9 mouse cellular contexts compared by ENCODE assay signal in the genomic region with DNA sequence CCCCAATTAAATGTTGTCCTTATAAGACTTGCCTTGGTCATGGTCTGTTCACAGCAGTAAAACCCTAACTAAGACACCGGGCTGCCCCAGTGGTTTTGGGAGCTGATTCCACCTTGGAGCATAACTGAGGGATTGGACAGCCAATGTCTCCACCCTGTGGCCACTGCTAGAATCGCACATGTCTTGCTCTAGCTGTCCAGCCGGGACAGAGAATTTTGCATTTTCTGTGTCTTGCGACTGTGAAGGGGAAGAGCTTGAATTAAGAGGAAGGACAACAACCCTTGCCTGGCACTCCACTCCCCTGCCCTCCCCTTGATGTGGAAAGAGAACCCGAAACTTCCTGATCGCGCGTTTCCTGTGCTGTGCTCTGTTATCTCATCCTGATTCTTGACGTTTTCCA. TPM values are rescaled to one million over a fixed set of nuclear protein-coding genes. Genes with fewer than 3 reads are reported as not detected.
DNase-seq lines count a peak whose midpoint lies in the region; ATAC-seq and TF ChIP-seq lines count a peak whose summit lies in the region.
"Had no signal": no experiment of that assay in that cellular context is flagged by ENCODE, and none has a peak within 500 bp of the region (broad histone marks: within the 10 kb centered on the region; RNA-seq: fewer than 3 reads in every experiment).

No protein-coding gene starts in this region.

- H3K4me3 ChIP-seq in ES-E14 (ENCODE audit: insufficient read depth in 1 of 2, low read depth in 1 of 2, low read length in 2 of 2, poor library complexity in 1 of 2, severe bottlenecking in 1 of 2): no peak overlapping the region
- no peak overlapping the region for H3K4me3 ChIP-seq in forebrain, embryonic 13.5 days
- H3K4me3 ChIP-seq: limb, embryonic 13.5 days had no signal

- no peaks in the 10 kb centered on the region for H3K4me1 ChIP-seq in ES-E14 (ENCODE audit: control insufficient read depth in 2 of 2, insufficient read depth in 2 of 2, low read length in 2 of 2, poor library complexity in 1 of 2)
- no peaks in the 10 kb centered on the region for H3K4me1 ChIP-seq in forebrain, embryonic 13.5 days
- H3K4me1 ChIP-seq: limb, embryonic 13.5 days had no signal

- WGBS in forebrain, embryonic 13.5 days: 19% methylated on average over 9 of the region's 9 CpGs

- H3K9ac ChIP-seq in ES-E14 (ENCODE audit: insufficient read depth, low read depth, low read length, poor library complexity, severe bottlenecking): no peak overlapping the region
- H3K9ac ChIP-seq in forebrain, embryonic 13.5 days: no peak overlapping the region
- H3K9ac ChIP-seq: limb, embryonic 13.5 days had no signal

- H3K36me3 ChIP-seq in ES-E14 (ENCODE audit: control insufficient read depth, insufficient read depth, low read length, poor library complexity, severe bottlenecking): no peaks in the 10 kb centered on the region
- no peaks in the 10 kb centered on the region for H3K36me3 ChIP-seq in forebrain, embryonic 13.5 days (ENCODE audit: poor library complexity, severe bottlenecking)
- H3K36me3 ChIP-seq: limb, embryonic 13.5 days had no signal

- H3K4me2 ChIP-seq in forebrain, embryonic 13.5 days: no peak overlapping the region
- H3K4me2 ChIP-seq: limb, embryonic 13.5 days had no signal

- H3K27me3 ChIP-seq in forebrain, embryonic 13.5 days: 0 out of 2 replicates have a peak, but pooled peaks cover 3% of the 10 kb centered on the region

- H3K27ac ChIP-seq in ES-E14 (ENCODE audit: insufficient read depth, low read depth, low read length, poor library complexity, severe bottlenecking): no peak overlapping the region
- no peak overlapping the region for H3K27ac ChIP-seq in forebrain, embryonic 13.5 days
- H3K27ac ChIP-seq: limb, embryonic 13.5 days had no signal

- H3K9me3 ChIP-seq in ES-E14 (ENCODE audit: control insufficient read depth, insufficient read depth, low read depth, low read length): no peaks in the 10 kb centered on the region
- H3K9me3 ChIP-seq in forebrain, embryonic 13.5 days (replicated peaks): no peaks in the 10 kb centered on the region
- H3K9me3 ChIP-seq: limb, embryonic 13.5 days had no signal

- peak; percentile 63 for ATAC-seq in forebrain, embryonic 13.5 days

- peak; percentile 52 for DNase-seq in ES-E14 (ENCODE audit: low read depth, low spot score)
- DNase-seq in c-Kit-positive CD71-positive TER-119-negative erythroid progenitor cells, embryonic 14.5 days (ENCODE audit: low read depth): peak; percentile 38
- DNase-seq in heart, postnatal 4 days: peak; percentile 87
- peak; percentile 82 to 85 for DNase-seq in layer of hippocampus, postnatal 14 days (ENCODE audit: low spot score in 2 of 2)
- DNase-seq in lung, postnatal 36 days: peak; percentile 86
- DNase-seq in retina, postnatal 7 days (ENCODE audit: low read depth, low spot score): peak; percentile 60
- peak; percentile 26 for DNase-seq in urinary bladder, postnatal 10 days (ENCODE audit: low spot score)

- in situ Hi-C loops in ES-E14 (cut with MboI; ENCODE audit: low sequenced_read_pairs in 2 of 2, unreplicated experiment in 2 of 2): loop anchor here (5.0 to 25.0 kb wide), 2 partner anchors 96 to 176 kb away; partner anchors contain the start of gene Dnaic2 (in 1 of the 2)

TF ChIP-seq in ES-E14, 5 proteins besides CTCF, POLR2A, EP300 and RAD21:
- TF ChIP-seq ZC3H11A (IDR thresholded peaks at IDR 0.05; ENCODE audit: borderline replicate concordance, low read depth, low read length) (peak; percentile 98), MAFK (IDR thresholded peaks at IDR 0.05; ENCODE audit: insufficient read depth, low read depth, low read length) (no peak)

RNA-seq across cellular contexts. Expression of gene Cd300lb, which starts 21.3 kb away (rescaled TPM):
- total RNA-seq in ES-E14 (2012; rRNA removed): not detected in 2 replicates
- 0.08 TPM in 1 of 2 replicates, not detected in the other for polyA plus RNA-seq in forebrain, embryonic 13.5 days (2015; fragmentation: Nextera tagmentation; extraction: Ambion mirVana)
- under 1 TPM; 0.19 to 0.32 TPM for total RNA-seq in heart, postnatal 4 days (2021)
- total RNA-seq in layer of hippocampus, postnatal 14 days (2021): under 1 TPM in 1 of 2 experiments, not detected in 1; 0.12 TPM

RNA-seq across cellular contexts. Expression of gene Cd300a, which starts 23.0 kb away (rescaled TPM):
- 0.22 and 0.58 TPM in 2 replicates for total RNA-seq in ES-E14 (2012; rRNA removed)
- polyA plus RNA-seq in forebrain, embryonic 13.5 days (2015; fragmentation: Nextera tagmentation; extraction: Ambion mirVana): 0.49 TPM in 2 replicates
- total RNA-seq in heart, postnatal 4 days (2021): under 1 TPM; 0.79 to 0.83 TPM
- total RNA-seq in layer of hippocampus, postnatal 14 days (2021): 1 to 10 TPM in 1 of 2 experiments, under 1 TPM in 1; 0.19 to 1.1 TPM

RNA-seq across cellular contexts. Expression of gene Cd300c, which starts 56.1 kb away (rescaled TPM):
- not detected in 2 replicates for total RNA-seq in ES-E14 (2012; rRNA removed)
- not detected in 2 replicates for polyA plus RNA-seq in forebrain, embryonic 13.5 days (2015; fragmentation: Nextera tagmentation; extraction: Ambion mirVana)
- not detected for total RNA-seq in heart, postnatal 4 days (2021)
- total RNA-seq in layer of hippocampus, postnatal 14 days (2021): not detected
- polyA plus RNA-seq: limb, embryonic 13.5 days had no signal

Comparison
In these comparisons a context has a peak if more than half of its experiments do, and no peak if none do; other contexts are left out.
1. DNase-seq: peak in every context shown above with its lines; median percentile 87 in heart, postnatal 4 days; 86 in lung, postnatal 36 days; 84 in layer of hippocampus, postnatal 14 days; 60 in retina, postnatal 7 days; 52 in ES-E14; 38 in c-Kit-positive CD71-positive TER-119-negative erythroid progenitor cells, embryonic 14.5 days; 26 in urinary bladder, postnatal 10 days.